Mouse (Mus musculus) lung, postnatal 25 days (tissue): ENCODE data around the gene Itm2c.

Experiments used
- DNase-seq: peaks from one replicate; pipeline ENCODE4 v3.0.0; 2022; ENCODE audit warnings: low spot score

Itm2c gene

DNA sequence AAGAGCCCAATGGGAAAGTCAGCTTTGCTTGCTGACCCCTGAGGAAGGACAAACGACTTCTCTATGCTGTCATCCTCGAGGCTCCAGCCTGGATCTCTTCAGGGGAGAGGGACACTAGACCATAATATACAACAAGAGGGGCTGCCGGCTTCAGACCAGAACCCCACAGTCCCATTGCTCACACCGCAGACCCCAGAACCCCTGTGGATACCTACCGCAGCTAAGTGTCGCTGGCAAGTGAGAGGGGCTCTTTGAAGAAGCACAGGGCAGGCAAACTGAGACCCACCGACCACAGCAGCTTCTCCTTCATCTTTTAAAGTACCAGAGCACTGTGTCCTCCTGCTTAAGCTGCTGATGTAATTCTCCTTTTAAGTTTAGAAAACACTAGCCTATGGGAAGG lies 40.5 kb downstream of the Itm2c start:
- no peak for DNase-seq

DNA sequence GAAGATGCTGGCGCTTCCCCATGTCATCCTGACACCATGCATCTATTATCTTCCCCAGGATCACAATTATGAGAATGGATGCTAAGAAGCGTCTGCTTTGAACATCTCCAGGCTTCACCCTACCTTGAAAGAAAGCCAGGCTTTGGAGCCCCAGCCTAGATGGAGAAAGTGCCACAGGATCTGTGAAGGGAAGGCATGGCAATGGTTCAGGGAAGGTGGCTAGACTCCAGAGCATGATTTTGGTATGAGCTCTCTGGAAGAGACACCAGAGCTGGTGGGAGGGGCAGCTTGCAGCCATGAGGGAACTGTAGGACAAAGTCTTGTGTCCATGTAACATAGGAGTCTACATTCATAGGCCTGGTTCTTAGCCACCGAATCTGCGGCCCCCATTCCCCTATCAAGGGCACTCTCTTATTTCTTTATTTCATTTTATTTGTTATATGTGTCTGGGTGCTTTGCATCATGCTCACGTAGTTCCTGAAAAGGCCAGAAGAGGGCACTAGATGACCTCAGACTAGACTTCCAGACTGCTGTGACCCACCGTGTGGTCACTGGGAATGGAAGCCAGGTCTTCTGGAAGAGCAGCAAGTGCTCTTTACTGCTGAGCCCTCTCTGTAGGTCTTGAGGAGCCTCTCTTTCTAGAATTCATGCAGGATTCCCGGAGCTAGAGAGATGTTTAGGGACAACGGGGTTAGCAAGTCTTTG lies 41.2 kb downstream of the Itm2c start:
- DNase-seq: peak; percentile 41

DNA sequence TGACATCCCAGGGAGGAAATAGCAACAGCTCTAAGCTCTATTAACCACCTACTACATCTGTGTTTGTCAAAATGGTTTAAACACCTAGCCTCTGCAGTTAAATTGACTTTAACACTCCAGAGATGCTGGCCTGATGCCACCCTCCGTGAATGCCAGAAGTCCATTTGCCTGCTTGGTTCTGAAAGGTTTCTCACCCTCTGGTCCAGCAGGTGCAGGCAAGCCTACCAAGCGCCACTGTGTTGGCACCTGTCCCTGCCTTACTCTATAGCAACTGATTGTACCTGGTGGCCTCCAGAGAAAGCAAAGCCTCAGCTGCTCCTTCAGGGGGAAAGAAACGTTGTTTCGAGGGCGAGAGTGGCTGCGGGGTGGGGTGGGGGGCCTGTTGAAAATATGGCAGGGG lies 42.2 kb downstream of the Itm2c start:
- no peak for DNase-seq

DNA sequence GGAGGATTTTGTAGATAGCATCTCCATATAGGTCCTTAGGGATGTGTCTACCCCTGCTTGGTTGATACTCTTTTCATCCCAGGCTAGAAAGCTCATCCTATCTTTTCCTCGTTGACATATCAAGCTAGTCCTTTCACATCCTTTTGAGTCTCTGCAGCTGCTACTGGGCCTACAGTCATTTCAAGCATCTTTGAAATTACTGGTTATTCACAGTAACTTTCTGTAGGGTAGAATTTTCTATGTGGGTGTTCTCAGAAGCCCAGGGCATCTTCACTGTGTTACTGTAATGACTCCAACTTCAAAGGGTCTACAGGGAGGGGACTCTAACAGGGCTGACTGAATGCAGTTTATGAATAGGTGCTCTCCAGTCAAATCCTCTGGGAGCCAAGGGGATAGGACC lies 43.2 kb downstream of the Itm2c start:
- no peak for DNase-seq

DNA sequence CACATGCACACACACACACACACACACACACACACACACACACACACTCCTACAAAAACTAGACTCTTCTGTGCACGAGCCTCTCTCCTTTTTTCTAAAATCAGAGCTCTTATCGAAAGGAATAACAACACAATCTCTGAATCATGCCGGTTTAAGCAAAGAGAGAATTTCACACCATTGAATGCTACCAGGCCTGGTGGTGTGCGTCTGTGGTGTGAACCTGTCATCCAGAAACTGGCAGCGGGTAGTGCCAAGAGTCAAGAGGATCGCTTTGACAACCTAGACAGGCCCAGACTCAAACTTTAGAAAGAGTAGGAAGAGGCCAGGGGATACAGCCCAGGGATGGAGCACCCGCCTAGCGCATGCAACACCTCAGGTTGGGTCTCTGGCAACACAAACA lies 48.2 kb downstream of the Itm2c start:
- DNase-seq: no peak

DNA sequence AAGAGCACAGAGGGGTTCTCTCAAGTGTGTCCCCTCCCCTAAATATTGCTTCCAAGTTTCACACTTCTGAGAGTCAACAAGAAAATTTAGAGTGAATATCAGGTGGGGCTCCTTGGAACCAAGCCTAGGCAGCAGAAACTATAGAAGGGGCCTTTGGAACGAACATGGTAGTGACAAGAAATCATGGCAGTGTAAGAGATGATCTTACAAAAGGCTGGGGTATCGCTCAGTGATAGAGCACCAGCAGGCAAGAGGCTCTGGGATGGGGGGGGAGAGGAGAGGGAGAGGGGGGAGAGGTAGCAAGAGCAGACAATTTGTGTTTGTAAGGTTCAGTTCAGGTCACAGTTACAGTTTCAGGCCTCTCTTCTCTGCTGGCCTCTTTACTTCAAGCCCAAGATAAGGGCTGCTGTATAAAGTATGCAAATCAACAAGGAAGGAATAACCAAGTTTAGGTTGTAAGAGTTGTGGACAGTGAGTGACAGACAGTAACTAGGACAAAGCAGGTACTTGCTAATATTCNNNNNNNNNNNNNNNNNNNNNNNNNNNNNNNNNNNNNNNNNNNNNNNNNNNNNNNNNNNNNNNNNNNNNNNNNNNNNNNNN lies 55.1 kb downstream of the Itm2c start:
- no peak for DNase-seq

DNA sequence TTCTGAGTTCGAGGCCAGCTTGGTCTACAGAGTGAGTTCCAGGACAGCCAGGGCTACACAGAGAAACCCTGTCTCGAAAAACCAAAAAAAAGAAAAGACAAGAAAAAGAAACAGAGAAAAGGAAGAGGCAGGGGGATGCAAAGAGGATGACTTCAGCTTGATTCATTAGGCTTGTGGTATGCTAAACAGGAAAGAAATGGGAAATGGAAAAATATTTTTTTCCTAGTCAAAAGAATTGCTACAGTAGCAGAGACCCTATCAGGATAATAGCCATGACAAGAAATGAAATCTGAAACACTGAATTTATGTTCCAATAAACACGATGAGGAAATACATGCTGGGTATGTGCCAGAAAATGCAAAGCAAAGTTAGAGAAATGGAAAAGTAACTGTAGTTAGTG lies 61.1 kb downstream of the Itm2c start:
- no peak for DNase-seq

DNA sequence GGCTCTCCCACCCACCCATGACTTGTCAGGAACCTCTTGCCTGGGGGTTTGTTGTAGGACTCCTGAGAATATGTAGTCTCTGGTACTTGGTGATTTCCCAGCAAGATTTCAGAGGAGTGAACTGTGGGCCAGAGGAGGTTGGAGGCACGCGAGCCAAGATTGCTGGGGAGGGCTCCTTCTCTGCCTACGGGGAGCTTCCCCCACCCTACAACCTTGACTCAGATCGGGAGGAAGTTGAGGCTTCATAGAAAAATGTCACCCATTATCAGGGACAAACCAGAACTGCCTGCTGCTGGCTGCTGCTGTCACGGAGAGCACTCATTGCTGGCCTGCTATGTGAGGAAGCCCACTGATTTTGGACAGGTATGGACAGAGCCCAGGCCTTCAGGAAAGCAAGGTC lies 63.2 kb downstream of the Itm2c start:
- DNase-seq: no peak

DNA sequence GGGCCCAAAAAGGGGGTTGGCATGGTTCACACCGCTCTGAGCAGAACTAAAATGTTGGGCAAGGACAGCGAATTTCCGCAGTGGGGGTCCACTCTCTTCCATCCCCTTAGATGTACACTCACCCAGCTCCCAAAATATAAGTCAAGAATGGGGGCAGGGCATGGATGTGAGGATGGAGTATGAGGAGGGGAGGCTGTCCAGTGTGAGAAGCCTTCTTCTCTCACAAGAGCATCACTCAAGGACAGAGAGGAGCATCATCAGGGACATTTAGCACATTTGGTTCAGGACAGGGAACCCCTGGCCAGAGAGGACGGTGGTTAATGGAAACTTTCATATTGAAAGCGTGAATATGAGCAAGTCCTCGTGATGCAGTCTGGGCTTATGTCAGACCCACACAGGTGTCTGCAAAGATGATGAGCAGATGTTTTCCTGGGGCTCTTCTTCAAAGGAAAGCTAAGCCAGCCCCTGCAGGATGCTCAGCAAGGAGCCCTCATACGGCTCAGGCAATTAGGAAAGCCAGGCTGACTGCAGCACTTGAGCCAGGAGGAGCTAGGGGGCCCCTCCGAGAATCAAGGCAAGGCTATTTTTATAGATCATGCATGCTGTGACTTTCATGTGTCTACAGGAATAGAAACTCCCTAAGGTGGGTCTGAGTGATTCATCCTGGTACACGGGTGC lies 64.0 kb downstream of the Itm2c start:
- DNase-seq: no peak
